Mouse (Mus musculus) spleen, adult 2 months (tissue): ENCODE data around the gene Dok7. TPM values are rescaled to one million over a fixed set of nuclear protein-coding genes. Genes with fewer than 3 reads are reported as not detected.

Source experiments
- DNase-seq, 2 experiments: peaks; one replicate each; pipeline versions ENCODE4 v3.0.0 to v3.0.0-alpha.2; 2012 to 2021; ENCODE audit warnings: low spot score in 2 of 2, low read depth in 1 of 2
- H3K27ac ChIP-seq: fragments of 200-500 bp; 2 replicates; pipeline ENCODE4 v1.5.1; 2012; ENCODE audit warnings: low read length, inconsistent platforms; ENCODE audit not compliant: insufficient read depth
- H3K27me3 ChIP-seq: fragments of 200-500 bp; 2 replicates; pipeline ENCODE4 v1.6.1; 2012; ENCODE audit warnings: mild to moderate bottlenecking, moderate library complexity, low read length, inconsistent platforms; ENCODE audit not compliant: control insufficient read depth, insufficient read depth
- H3K36me3 ChIP-seq: fragments of 200-500 bp; 2 replicates; pipeline ENCODE4 v1.6.1; 2012; ENCODE audit warnings: mild to moderate bottlenecking, low read length, inconsistent platforms; ENCODE audit not compliant: control insufficient read depth, insufficient read depth
- H3K4me1 ChIP-seq: fragments of 200-500 bp; 2 replicates; pipeline ENCODE4 v1.6.1; 2011; ENCODE audit warnings: inconsistent platforms; ENCODE audit not compliant: control insufficient read depth, insufficient read depth, insufficient read length
- H3K4me3 ChIP-seq: fragments of 200-500 bp; 2 replicates; pipeline ENCODE4 v1.5.1; 2011; ENCODE audit warnings: mild to moderate bottlenecking, inconsistent platforms; ENCODE audit not compliant: insufficient read depth, insufficient read length; ENCODE audit errors: extremely low read depth
- CTCF ChIP-seq: fragments of 200-500 bp; IDR thresholded peaks from 2 replicates; pipeline ENCODE4 v1.5.1; 2011; ENCODE audit warnings: mild to moderate bottlenecking, inconsistent platforms; ENCODE audit not compliant: insufficient read depth, insufficient read length, insufficient replicate concordance; ENCODE audit errors: extremely low read depth
- POLR2A ChIP-seq: fragments of 200-500 bp; IDR thresholded peaks from 2 replicates; pipeline ENCODE4 v1.6.1; 2011; ENCODE audit warnings: low read depth, low read length, inconsistent platforms
- WGBS: fragments of 180-500 bp; shearing (Covaris S2); methylation state at CpG from one replicate; pipeline ENCODE4 v1.1.7; 2018; 5-methylcytosine and 5-hydroxymethylcytosine counted together
- polyA plus RNA-seq: library from polyadenylated mRNA; depleted of rRNA; stranded (reverse); fragments of >200 nt; gene quantifications from 2 replicates; pipeline ENCODE4 v1.2.3, GENCODE M21; 2012; rRNA removed

The Dok7 gene
- polyA plus RNA-seq, 1 experiment: 0.54 TPM

- WGBS: 8% methylated on average over 7 of the region's 7 CpGs
- peak; percentile 5 to 55 for DNase-seq
- H3K27me3 ChIP-seq: no peaks in the 10 kb centered on the region
Measured at GRCm38 (mm10) chr5:35131773-35132172, 75.2 kb downstream of the Dok7 start.

DNA sequence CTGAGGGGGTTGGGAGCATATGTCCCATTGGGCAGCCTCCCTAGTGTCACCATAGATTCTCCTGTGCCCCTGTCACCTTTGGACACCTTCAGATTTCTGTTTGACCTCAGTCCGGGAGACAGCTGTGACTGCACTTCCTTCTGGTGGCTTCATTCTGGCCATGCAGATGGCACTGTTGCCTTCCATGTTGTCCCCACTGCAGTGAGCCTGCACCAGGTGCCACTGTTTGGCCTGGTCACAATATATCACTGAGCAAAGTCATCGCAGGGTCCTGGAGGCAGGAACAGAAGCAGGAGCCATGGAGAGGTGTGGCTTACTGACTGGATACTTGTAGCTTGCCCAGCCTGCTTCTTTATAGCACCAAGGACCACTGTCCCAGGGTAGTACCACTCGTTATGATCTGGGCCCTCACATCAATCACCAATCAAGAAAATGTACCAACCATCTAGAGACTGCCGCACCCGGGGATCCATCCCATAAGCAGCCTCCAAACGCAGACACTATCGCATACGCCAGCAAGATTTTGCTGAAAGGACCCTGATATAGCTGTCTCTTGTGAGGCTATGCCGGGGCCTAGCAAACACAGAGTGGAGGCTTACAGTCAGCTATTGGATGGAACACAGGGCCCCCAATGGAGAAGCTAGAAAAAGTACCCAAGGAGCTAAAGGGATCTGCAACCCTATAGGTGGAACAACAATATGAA is 75.9 kb downstream of the Dok7 start:
- TF ChIP-seq POLR2A (no peak), CTCF (no peak)
- H3K4me3 ChIP-seq: no peak overlapping the region
- no peaks in the 10 kb centered on the region for H3K36me3 ChIP-seq
- no peak overlapping the region for H3K27ac ChIP-seq
- no peaks in the 10 kb centered on the region for H3K27me3 ChIP-seq
- WGBS: 90% methylated on average over 9 of the region's 9 CpGs
- no peaks in the 10 kb centered on the region for H3K4me1 ChIP-seq
- no peak for DNase-seq

More at GRCm38 (mm10) chr5:35131773-35132172, 75.2 kb downstream of the Dok7 start:
- Histone ChIP-seq H3K4me3 (no peak overlapping the region), H3K4me1 (no peaks in the 10 kb centered on the region), H3K27ac (no peak overlapping the region), H3K36me3 (no peaks in the 10 kb centered on the region)
- TF ChIP-seq POLR2A (no peak), CTCF (peak; percentile 78)

DNA sequence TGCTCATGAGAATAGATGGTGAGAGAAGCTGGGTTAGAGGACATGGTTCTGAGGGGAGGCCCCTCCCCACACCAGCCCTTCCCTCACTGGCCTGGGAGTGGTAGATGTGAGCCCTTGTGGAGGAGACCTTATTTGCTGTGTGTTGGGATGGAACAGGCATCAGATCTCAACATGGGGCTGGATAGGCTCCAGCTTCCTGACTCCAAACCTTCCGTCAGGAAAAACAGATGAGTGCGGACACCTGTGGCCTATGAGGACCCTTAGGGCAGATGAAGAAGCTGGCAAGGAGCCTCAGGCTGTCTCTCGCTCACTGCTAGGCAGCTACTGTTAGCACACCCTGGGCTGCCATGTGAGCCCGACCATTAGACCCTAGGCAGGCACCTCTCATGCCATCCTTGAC is 76.9 kb downstream of the Dok7 start:
- Histone ChIP-seq H3K4me3 (no peak overlapping the region), H3K27ac (no peak overlapping the region), H3K36me3 (no peaks in the 10 kb centered on the region), H3K4me1 (no peaks in the 10 kb centered on the region), H3K27me3 (no peaks in the 10 kb centered on the region)
- no peak for TF ChIP-seq CTCF
- TF ChIP-seq POLR2A: no peak
- WGBS: 85% methylated on average over 4 of the region's 4 CpGs
- DNase-seq: no peak

DNA sequence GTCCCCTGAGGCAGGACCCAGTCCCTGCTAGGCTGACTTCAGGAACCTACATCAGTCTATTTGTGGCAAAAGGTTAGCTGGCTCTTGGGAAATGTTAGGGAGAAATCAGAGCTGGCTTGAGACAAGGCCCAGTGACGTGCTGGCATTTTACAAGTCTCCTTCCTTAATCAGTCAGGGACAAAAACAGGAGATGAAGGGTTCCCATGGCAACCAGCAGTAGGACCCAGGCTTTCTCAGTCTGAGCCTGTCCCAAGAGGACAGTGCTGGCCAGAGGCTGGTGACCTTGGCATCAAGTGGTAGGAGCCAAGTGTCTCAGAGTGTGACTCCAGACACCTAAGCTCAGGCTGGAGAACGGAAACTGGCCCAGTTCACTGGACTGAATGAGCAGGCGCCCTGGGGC is 77.7 kb downstream of the Dok7 start:
- no peaks in the 10 kb centered on the region for H3K27me3 ChIP-seq
- WGBS: 85% methylated on average over 3 of the region's 3 CpGs
- no peaks in the 10 kb centered on the region for H3K4me1 ChIP-seq
- H3K27ac ChIP-seq: no peak overlapping the region
- TF ChIP-seq CTCF (no peak), POLR2A (no peak)
- no peak overlapping the region for H3K4me3 ChIP-seq
- H3K36me3 ChIP-seq: no peaks in the 10 kb centered on the region
- DNase-seq: no peak

DNA sequence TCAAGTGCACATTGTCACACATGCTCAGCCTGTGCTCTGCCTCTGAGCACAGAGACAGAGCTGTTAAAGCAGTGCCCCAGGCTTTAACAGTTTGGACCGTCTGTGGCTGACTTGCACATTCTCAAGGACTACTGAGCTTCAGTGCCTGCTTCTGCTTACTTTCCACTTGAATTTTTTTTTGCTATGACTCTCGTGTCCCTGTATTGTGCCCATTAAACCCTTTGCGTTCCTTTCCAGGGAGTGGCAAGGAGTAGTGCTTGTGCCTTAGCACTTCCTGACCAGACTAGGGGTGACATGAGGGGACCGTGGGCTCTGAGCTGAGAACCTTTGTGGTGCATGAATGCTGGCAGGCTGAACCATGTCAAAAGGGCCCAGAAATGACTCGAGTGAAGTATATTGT is 79.3 kb downstream of the Dok7 start:
- H3K4me3 ChIP-seq: no peak overlapping the region
- no peak for DNase-seq
- no peak overlapping the region for H3K27ac ChIP-seq
- H3K4me1 ChIP-seq: no peaks in the 10 kb centered on the region
- H3K27me3 ChIP-seq: no peaks in the 10 kb centered on the region
- TF ChIP-seq POLR2A (no peak), CTCF (no peak)
- no peaks in the 10 kb centered on the region for H3K36me3 ChIP-seq
- 61% methylated on average over 5 of the region's 5 CpGs for WGBS

Other genes starting within 250 kb of the Dok7 start
- gene Msantd1, start 148.8 kb upstream of the Dok7 start, polyA plus RNA-seq: 3.3 TPM in 2 replicates
- gene Rgs12, start 107.3 kb upstream of the Dok7 start, polyA plus RNA-seq: 27.8 and 30.1 TPM in 2 replicates
- 9.1 and 11.7 TPM in 2 replicates for gene Hgfac, start 15.3 kb upstream of the Dok7 start, polyA plus RNA-seq
- gene Lrpap1, start 49.0 kb downstream of the Dok7 start, polyA plus RNA-seq: 12.6 and 14.9 TPM in 2 replicates
- gene Adra2c, start 221.6 kb downstream of the Dok7 start, polyA plus RNA-seq: 0.28 and 0.97 TPM in 2 replicates